ENCODE assay signal across 17 mouse cellular contexts in the genomic region with DNA sequence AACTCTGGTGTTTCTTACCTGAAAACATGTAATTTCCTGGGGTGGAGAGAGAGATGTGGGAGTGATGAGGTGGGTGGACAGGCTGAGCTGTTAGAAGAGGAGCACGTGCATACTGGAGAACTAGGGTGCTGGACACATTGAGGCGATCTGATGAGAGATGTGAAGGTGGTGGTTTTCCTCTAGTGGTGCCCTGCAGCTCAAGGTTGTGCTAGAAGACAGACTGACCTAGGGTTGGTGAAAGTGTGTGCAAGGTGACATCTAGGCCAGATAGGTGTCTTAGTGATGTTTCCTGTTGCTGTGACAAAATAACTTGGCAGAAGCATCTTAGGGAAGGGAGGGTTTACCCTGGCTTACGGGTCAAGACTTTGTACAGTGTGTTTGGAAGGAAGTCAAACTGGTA.
"Had no signal": no experiment of that assay in that cellular context is flagged by ENCODE, and none has a peak within 500 bp of the region (broad histone marks: within the 10 kb centered on the region; RNA-seq: fewer than 3 reads in every experiment).

No protein-coding gene starts in this region.

- H3K9ac ChIP-seq: liver, embryonic 12.5 days; liver, embryonic 14.5 days; lung, embryonic 15.5 days; midbrain, embryonic 12.5 days; neural tube, embryonic 12.5 days had no signal

- H3K27ac ChIP-seq: liver, embryonic 12.5 days; liver, embryonic 14.5 days; lung, embryonic 15.5 days; macrophage; midbrain, embryonic 10.5 days; midbrain, embryonic 12.5 days; neural tube, embryonic 12.5 days had no signal

- H3K9me3 ChIP-seq: liver, embryonic 12.5 days; lung, embryonic 15.5 days; midbrain, embryonic 10.5 days; midbrain, embryonic 12.5 days; neural tube, embryonic 12.5 days had no signal

- H3K27me3 ChIP-seq: liver, embryonic 12.5 days; lung, embryonic 15.5 days; midbrain, embryonic 12.5 days; neural tube, embryonic 12.5 days had no signal

- H3K4me2 ChIP-seq: liver, embryonic 12.5 days; lung, embryonic 15.5 days; midbrain, embryonic 12.5 days; neural tube, embryonic 12.5 days had no signal

- ATAC-seq: liver, embryonic 12.5 days; lung, postnatal 0 days; midbrain, embryonic 16.5 days had no signal

- H3K4me3 ChIP-seq: liver, embryonic 12.5 days; lung, embryonic 15.5 days; midbrain, embryonic 10.5 days; midbrain, embryonic 12.5 days; myocyte; neural tube, embryonic 12.5 days had no signal

- DNase-seq: lung, postnatal 14 days; lung, postnatal 36 days; midbrain, embryonic 14.5 days; right cerebral cortex, postnatal 14 days; thymus, adult 18-20 months; thymus, postnatal 25 days; thymus, postnatal 4 days had no signal

- H3K4me1 ChIP-seq: liver, embryonic 12.5 days; midbrain, embryonic 10.5 days; midbrain, embryonic 12.5 days; neural tube, embryonic 12.5 days had no signal
